Mouse (Mus musculus): ENCODE measurements at regions not wholly inside any gene's neighbourhood (a gene's known extent, or its start where the extent isn't known, plus 50 kb on each side); places are given as distances from the start of the nearest gene placed in this dataset.

DNA sequence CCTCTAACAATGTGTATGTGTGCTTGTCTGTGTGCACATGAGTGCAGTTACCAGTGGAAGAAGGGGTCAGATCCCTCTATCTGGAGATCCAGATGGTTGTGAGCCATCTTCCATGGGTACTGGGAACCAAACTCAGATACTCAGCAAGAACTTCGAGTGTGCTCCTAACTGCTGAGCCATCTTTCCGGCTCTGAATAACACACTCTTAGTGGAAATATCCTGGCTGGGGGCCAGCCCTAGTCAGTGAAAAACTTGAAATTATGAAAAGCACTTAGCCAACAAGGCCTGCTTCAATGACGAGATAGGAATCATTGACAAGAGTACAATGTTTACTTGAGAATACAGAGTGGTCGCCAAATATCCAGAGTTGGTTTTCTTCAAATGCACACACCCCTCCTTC, 266.0 kb upstream of the Auts2 start:
- H3K4me1 ChIP-seq (ENCODE audit: control insufficient read depth in 1 of 2, insufficient read depth in 2 of 2) = no peaks in the 10 kb centered on the region
- no peak overlapping the region for H3K4me3 ChIP-seq (replicated peaks in 1 of 3; ENCODE audit: low read depth in 2 of 3, low read length in 2 of 3, poor library complexity in 1 of 3)
- H3K9ac ChIP-seq (ENCODE audit: insufficient read depth, low read depth) = no peak overlapping the region
- in situ Hi-C loops (cut with MboI; ENCODE audit: low pct_ligation_motif_present, low pct_unique_long_range_greater_than_20kb, low sequenced_read_pairs) (no loop called here), dilution Hi-C loops (cut with MboI; ENCODE audit: extremely low pct_ligation_motif_present, extremely low pct_unique_long_range_greater_than_20kb, low sequenced_read_pairs) (no loop called here)
- no peak overlapping the region for H3K4me2 ChIP-seq (ENCODE audit: insufficient read depth, low read depth, poor library complexity, severe bottlenecking)
- no peak overlapping the region for H3K27ac ChIP-seq (ENCODE audit: insufficient read depth, low read depth)
- no peaks in the 10 kb centered on the region for H3K27me3 ChIP-seq (replicated peaks)
- peaks cover 62% of the 10 kb centered on the region for H3K9me3 ChIP-seq (replicated peaks; ENCODE audit: low read length)
- DNase-seq (ENCODE audit: extremely low read depth) = no peak
- no peaks in the 10 kb centered on the region for H3K79me2 ChIP-seq (replicated peaks; ENCODE audit: control insufficient read depth, extremely low read depth, insufficient read depth, poor library complexity, severe bottlenecking)
- H3K36me3 ChIP-seq (replicated peaks in 1 of 2; ENCODE audit: control insufficient read depth in 1 of 2, insufficient read depth in 1 of 2, low read length in 1 of 2) = no peaks in the 10 kb centered on the region
- TF ChIP-seq HCFC1 (IDR thresholded peaks at IDR 0.05; ENCODE audit: low read depth, low read length) (no peak), ETS1 (conservative IDR thresholded peaks at IDR 0.05; ENCODE audit: low read depth, low read length) (no peak), CHD1 (IDR thresholded peaks at IDR 0.05; ENCODE audit: low read depth, low read length) (no peak), BHLHE40 (IDR thresholded peaks at IDR 0.05; ENCODE audit: low read depth, low read length) (no peak), ZKSCAN1 (IDR thresholded peaks at IDR 0.05; ENCODE audit: borderline replicate concordance, low read depth, low read length) (no peak), PAX5 (IDR thresholded peaks at IDR 0.05; ENCODE audit: low read length) (no peak), KAT2A (IDR thresholded peaks at IDR 0.05; ENCODE audit: insufficient replicate concordance, low read length) (no peak), JUN (IDR thresholded peaks at IDR 0.05; ENCODE audit: insufficient read depth, low read depth, low read length) (no peak), EP300 (IDR thresholded peaks at IDR 0.05; ENCODE audit: low read length) (no peak), ZMIZ1 (IDR thresholded peaks at IDR 0.05; ENCODE audit: low read depth, low read length) (no peak), SMC3 (IDR thresholded peaks at IDR 0.05; ENCODE audit: low read depth, low read length) (no peak), MAFK (IDR thresholded peaks at IDR 0.05; ENCODE audit: insufficient replicate concordance, low read length) (no peak), ZC3H11A (IDR thresholded peaks at IDR 0.05; ENCODE audit: low read depth, low read length) (no peak), USF2 (conservative IDR thresholded peaks at IDR 0.05; ENCODE audit: low read depth, low read length) (no peak), SIN3A (IDR thresholded peaks at IDR 0.05; ENCODE audit: low read length) (no peak), RAD21 (IDR thresholded peaks at IDR 0.05; ENCODE audit: low read depth, low read length) (no peak), TCF12 (IDR thresholded peaks at IDR 0.05; ENCODE audit: low read depth, low read length) (no peak), JUND (conservative IDR thresholded peaks at IDR 0.05; ENCODE audit: low read depth, low read length) (no peak), MYC (IDR thresholded peaks at IDR 0.05; ENCODE audit: low read depth, low read length) (no peak)

DNA sequence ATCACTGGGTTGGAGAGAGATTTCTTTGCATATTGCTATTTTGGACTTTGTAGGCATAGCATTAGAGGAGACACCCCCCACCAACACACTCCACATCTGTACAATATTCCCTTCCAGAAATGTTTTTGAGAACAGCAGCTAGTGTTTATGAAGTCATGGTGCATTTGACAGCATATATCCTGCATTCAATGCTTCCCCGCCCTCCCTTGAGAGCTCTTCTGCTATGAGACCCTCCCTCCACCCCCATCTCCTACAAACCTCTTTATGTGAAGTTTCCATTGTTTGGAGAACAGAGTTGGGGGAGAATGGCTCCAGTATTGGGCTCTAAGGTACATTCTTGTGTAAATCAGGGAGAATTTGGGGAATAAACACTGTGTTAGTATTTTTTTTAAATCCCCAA, 252.9 kb upstream of the Auts2 start:
- Histone ChIP-seq H3K9ac (ENCODE audit: insufficient read depth, low read depth) (no peak overlapping the region), H3K36me3 (replicated peaks in 1 of 2; ENCODE audit: control insufficient read depth in 1 of 2, insufficient read depth in 1 of 2, low read length in 1 of 2) (no peaks in the 10 kb centered on the region), H3K27ac (ENCODE audit: insufficient read depth, low read depth) (no peak overlapping the region), H3K79me2 (replicated peaks; ENCODE audit: control insufficient read depth, extremely low read depth, insufficient read depth, poor library complexity, severe bottlenecking) (no peaks in the 10 kb centered on the region), H3K4me2 (ENCODE audit: insufficient read depth, low read depth, poor library complexity, severe bottlenecking) (no peak overlapping the region), H3K4me1 (ENCODE audit: control insufficient read depth in 1 of 2, insufficient read depth in 2 of 2) (no peaks in the 10 kb centered on the region), H3K27me3 (replicated peaks) (no peaks in the 10 kb centered on the region), H3K4me3 (replicated peaks in 1 of 3; ENCODE audit: low read depth in 2 of 3, low read length in 2 of 3, poor library complexity in 1 of 3) (no peak overlapping the region), H3K9me3 (replicated peaks; ENCODE audit: low read length) (peaks cover 77% of the 10 kb centered on the region)
- DNase-seq (ENCODE audit: extremely low read depth) = no peak
- in situ Hi-C loops (cut with MboI; ENCODE audit: low pct_ligation_motif_present, low pct_unique_long_range_greater_than_20kb, low sequenced_read_pairs) (no loop called here), dilution Hi-C loops (cut with MboI; ENCODE audit: extremely low pct_ligation_motif_present, extremely low pct_unique_long_range_greater_than_20kb, low sequenced_read_pairs) (no loop called here)
- TF ChIP-seq POLR2A (IDR thresholded peaks at IDR 0.05; ENCODE audit: low read depth, low read length) = no peak
- no peak for TF ChIP-seq SIN3A (IDR thresholded peaks at IDR 0.05; ENCODE audit: low read length)
- TF ChIP-seq GABPA (IDR thresholded peaks at IDR 0.05; ENCODE audit: insufficient replicate concordance, low read depth, low read length) = no peak
- no peak for TF ChIP-seq ZC3H11A (IDR thresholded peaks at IDR 0.05; ENCODE audit: low read depth, low read length)
- TF ChIP-seq IRF4 (IDR thresholded peaks at IDR 0.05; ENCODE audit: low read depth, low read length) = no peak
- no peak for TF ChIP-seq ZMIZ1 (IDR thresholded peaks at IDR 0.05; ENCODE audit: low read depth, low read length)
- no peak for TF ChIP-seq NELFE (IDR thresholded peaks at IDR 0.05; ENCODE audit: low read depth, low read length)
- no peak for TF ChIP-seq MYC (IDR thresholded peaks at IDR 0.05; ENCODE audit: low read depth, low read length)
- TF ChIP-seq KAT2A (IDR thresholded peaks at IDR 0.05; ENCODE audit: insufficient replicate concordance, low read length) = no peak
- TF ChIP-seq POLR2AphosphoS2 (IDR thresholded peaks at IDR 0.05; ENCODE audit: low read depth, low read length) = no peak
- TF ChIP-seq MAZ (IDR thresholded peaks at IDR 0.05; ENCODE audit: low read depth, low read length) = no peak
- no peak for TF ChIP-seq NRF1 (IDR thresholded peaks at IDR 0.05; ENCODE audit: low read depth, low read length)
- no peak for TF ChIP-seq USF2 (conservative IDR thresholded peaks at IDR 0.05; ENCODE audit: low read depth, low read length)
- TF ChIP-seq CTCF (conservative IDR thresholded peaks at IDR 0.05 in 1 of 2, IDR thresholded peaks at IDR 0.05 in 1 of 2; ENCODE audit: low read depth in 2 of 2, low read length in 2 of 2) = no peak
- TF ChIP-seq BHLHE40 (IDR thresholded peaks at IDR 0.05; ENCODE audit: low read depth, low read length) = no peak
- no peak for TF ChIP-seq JUND (conservative IDR thresholded peaks at IDR 0.05; ENCODE audit: low read depth, low read length)
- no peak for TF ChIP-seq E2F4 (IDR thresholded peaks at IDR 0.05; ENCODE audit: insufficient replicate concordance, low read depth, low read length)

Data from CH12.LX (cell line).